Mouse (Mus musculus): ENCODE data around the gene Foxn1. TPM values are rescaled to one million over a fixed set of nuclear protein-coding genes. Genes with fewer than 3 reads are reported as not detected.

Gene Foxn1
- polyA plus RNA-seq, 1 experiment from 2014 or later: not detected

- WGBS: 53% methylated on average over 1 of the region's 1 CpGs
- no peak overlapping the region for H3K27ac ChIP-seq (ENCODE audit: low read depth)
- no peaks in the 10 kb centered on the region for H3K36me3 ChIP-seq (ENCODE audit: insufficient read depth)
- no peak for TF ChIP-seq CTCF (IDR thresholded peaks at IDR 0.05; ENCODE audit: low read depth)
- H3K4me3 ChIP-seq (ENCODE audit: low read depth, low read length): no peak overlapping the region
- H3K9ac ChIP-seq: no peak overlapping the region
- no peaks in the 10 kb centered on the region for H3K27me3 ChIP-seq (ENCODE audit: insufficient read depth, low read length)
- peak; percentile 56 for DNase-seq
- no peaks in the 10 kb centered on the region for H3K4me1 ChIP-seq (ENCODE audit: insufficient read depth)
- no peak for ATAC-seq (ENCODE audit: insufficient read depth)
- no peaks in the 10 kb centered on the region for H3K9me3 ChIP-seq (ENCODE audit: low read depth, low read length)
- no peak overlapping the region for H3K4me2 ChIP-seq
Observed at GRCm38 (mm10) chr11:78370389-78370788, 16.0 kb downstream of the Foxn1 start.

- ATAC-seq (ENCODE audit: insufficient read depth): no peak
- 85% methylated on average over 15 of the region's 15 CpGs for WGBS
Observed at GRCm38 (mm10) chr11:78367456-78368225, 18.7 kb downstream of the Foxn1 start.

GRCm38 (mm10) chr11:78364103-78364502 lies 22.3 kb downstream of the Foxn1 start:
- Histone ChIP-seq H3K36me3 (ENCODE audit: insufficient read depth) (no peaks in the 10 kb centered on the region), H3K27ac (ENCODE audit: low read depth) (no peak overlapping the region), H3K4me2 (no peak overlapping the region), H3K9me3 (ENCODE audit: low read depth, low read length) (no peaks in the 10 kb centered on the region), H3K27me3 (ENCODE audit: insufficient read depth, low read length) (no peaks in the 10 kb centered on the region), H3K9ac (no peak overlapping the region), H3K4me3 (ENCODE audit: low read depth, low read length) (no peak overlapping the region), H3K4me1 (ENCODE audit: insufficient read depth) (no peaks in the 10 kb centered on the region)
- TF ChIP-seq CTCF (IDR thresholded peaks at IDR 0.05; ENCODE audit: low read depth): no peak
- no peak for ATAC-seq (ENCODE audit: insufficient read depth)
- no peak for DNase-seq
- WGBS: 18% methylated on average over 8 of the region's 8 CpGs

More at GRCm38 (mm10) chr11:78367456-78368225, 18.7 kb downstream of the Foxn1 start:
- no peak for TF ChIP-seq CTCF (IDR thresholded peaks at IDR 0.05; ENCODE audit: low read depth)
- Histone ChIP-seq H3K27ac (ENCODE audit: low read depth) (no peak overlapping the region), H3K4me3 (ENCODE audit: low read depth, low read length) (no peak overlapping the region), H3K36me3 (ENCODE audit: insufficient read depth) (no peaks in the 10 kb centered on the region), H3K4me1 (ENCODE audit: insufficient read depth) (no peaks in the 10 kb centered on the region), H3K9me3 (ENCODE audit: low read depth, low read length) (no peaks in the 10 kb centered on the region), H3K9ac (no peak overlapping the region), H3K4me2 (no peak overlapping the region), H3K27me3 (ENCODE audit: insufficient read depth, low read length) (no peaks in the 10 kb centered on the region)
- DNase-seq: no peak

- TF ChIP-seq CTCF (IDR thresholded peaks at IDR 0.05; ENCODE audit: low read depth): no peak
- ATAC-seq (ENCODE audit: insufficient read depth): no peak
Observed at GRCm38 (mm10) chr11:78363309-78364007, 22.9 kb downstream of the Foxn1 start.

GRCm38 (mm10) chr11:78360789-78361131 lies 25.6 kb downstream of the Foxn1 start:
- H3K4me2 ChIP-seq: peak overlapping the region; percentile 70
- WGBS: 65% methylated on average over 2 of the region's 2 CpGs
- H3K4me3 ChIP-seq (ENCODE audit: low read depth, low read length): peak overlapping the region; percentile 36; the same call in 1 of the 2 replicates
- H3K27ac ChIP-seq (ENCODE audit: low read depth): no peak overlapping the region
- 0 out of 2 replicates have a peak, but pooled peaks have one; percentile 3 for ATAC-seq (ENCODE audit: insufficient read depth)
- no peaks in the 10 kb centered on the region for H3K9me3 ChIP-seq (ENCODE audit: low read depth, low read length)
- DNase-seq: no peak
- H3K27me3 ChIP-seq (ENCODE audit: insufficient read depth, low read length): no peaks in the 10 kb centered on the region
- H3K36me3 ChIP-seq (ENCODE audit: insufficient read depth): no peaks in the 10 kb centered on the region
- no peak for TF ChIP-seq CTCF (IDR thresholded peaks at IDR 0.05; ENCODE audit: low read depth)
- H3K9ac ChIP-seq: no peak overlapping the region
- no peaks in the 10 kb centered on the region for H3K4me1 ChIP-seq (ENCODE audit: insufficient read depth)

More at GRCm38 (mm10) chr11:78363309-78364007, 22.9 kb downstream of the Foxn1 start:
- H3K27me3 ChIP-seq (ENCODE audit: insufficient read depth, low read length): no peaks in the 10 kb centered on the region
- no peak overlapping the region for H3K4me2 ChIP-seq
- WGBS: 76% methylated on average over 13 of the region's 13 CpGs
- no peak overlapping the region; the same call in 1 of the 2 replicates for H3K9ac ChIP-seq
- H3K27ac ChIP-seq (ENCODE audit: low read depth): no peak overlapping the region
- no peak for DNase-seq
- H3K9me3 ChIP-seq (ENCODE audit: low read depth, low read length): no peaks in the 10 kb centered on the region
- no peaks in the 10 kb centered on the region for H3K36me3 ChIP-seq (ENCODE audit: insufficient read depth)
- H3K4me3 ChIP-seq (ENCODE audit: low read depth, low read length): no peak overlapping the region
- H3K4me1 ChIP-seq (ENCODE audit: insufficient read depth): no peaks in the 10 kb centered on the region

GRCm38 (mm10) chr11:78360125-78360788 lies 26.1 kb downstream of the Foxn1 start:
- Histone ChIP-seq H3K9ac (no peak overlapping the region), H3K27me3 (ENCODE audit: insufficient read depth, low read length) (no peaks in the 10 kb centered on the region), H3K9me3 (ENCODE audit: low read depth, low read length) (no peaks in the 10 kb centered on the region), H3K4me2 (peak overlapping the region; percentile 70), H3K4me1 (ENCODE audit: insufficient read depth) (no peaks in the 10 kb centered on the region), H3K27ac (ENCODE audit: low read depth) (no peak overlapping the region), H3K36me3 (ENCODE audit: insufficient read depth) (no peaks in the 10 kb centered on the region), H3K4me3 (ENCODE audit: low read depth, low read length) (peak overlapping the region; percentile 36)
- WGBS: 9% methylated on average over 13 of the region's 13 CpGs
- DNase-seq (peak; percentile 89), ATAC-seq (ENCODE audit: insufficient read depth) (peak; percentile 78)
- peak; percentile 78 for TF ChIP-seq CTCF (IDR thresholded peaks at IDR 0.05; ENCODE audit: low read depth)

Measured in lung, embryonic 14.5 days (tissue).